Mouse (Mus musculus): ENCODE measurements around the gene 1700025G04Rik.

GRCm38 (mm10) chr1:151939510-151939909 is 150.4 kb downstream of the 1700025G04Rik start:
- TF ChIP-seq CTCF (IDR thresholded peaks at IDR 0.05; ENCODE audit: low read depth) (no peak), EP300 (IDR thresholded peaks at IDR 0.05; ENCODE audit: low read depth) (no peak)

Data from heart, postnatal 0 days (tissue).